Mouse (Mus musculus): ENCODE data around the gene Slc6a19. TPM values are rescaled to one million over a fixed set of nuclear protein-coding genes. Genes with fewer than 3 reads are reported as not detected.
A peak's percentile ranks its signal among the peaks of the same experiment; 100 is the strongest.

Slc6a19 gene
- polyA plus RNA-seq, 1 experiment from 2014 or later = 0.08 TPM

DNA sequence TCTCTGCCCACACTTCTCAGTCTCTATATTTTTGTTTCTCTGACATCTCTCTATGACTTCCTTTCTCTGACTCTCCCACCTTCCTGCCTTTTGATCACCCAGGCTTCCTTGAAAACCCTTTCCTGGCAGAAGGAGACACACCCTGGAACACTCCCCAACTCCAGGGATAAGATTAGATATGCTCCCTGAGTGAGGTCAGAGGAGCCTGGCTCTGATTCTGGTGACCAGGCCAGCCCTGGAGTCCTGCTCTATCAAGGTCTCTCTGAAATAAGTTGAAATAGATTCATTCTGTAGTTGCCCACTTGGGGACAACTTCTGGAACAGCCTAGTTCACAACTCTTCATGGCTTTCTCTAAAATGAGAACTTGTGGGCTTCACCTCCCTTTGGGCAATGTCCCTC is 24.0 kb upstream of the Slc6a19 start:
- no peaks in the 10 kb centered on the region for H3K4me1 ChIP-seq (ENCODE audit: insufficient read depth)
- no peak overlapping the region for H3K9ac ChIP-seq
- no peaks in the 10 kb centered on the region for H3K9me3 ChIP-seq (ENCODE audit: low read depth, low read length)
- no peak overlapping the region for H3K27ac ChIP-seq (ENCODE audit: low read depth)
- peaks cover 6% of the 10 kb centered on the region; the same call in 1 of the 2 replicates for H3K27me3 ChIP-seq (ENCODE audit: insufficient read depth, low read length)
- no peak for TF ChIP-seq CTCF (IDR thresholded peaks at IDR 0.05; ENCODE audit: low read depth)
- no peak overlapping the region for H3K4me2 ChIP-seq
- no peak overlapping the region for H3K4me3 ChIP-seq (ENCODE audit: low read depth, low read length)
- DNase-seq = no peak
- no peaks in the 10 kb centered on the region for H3K36me3 ChIP-seq (ENCODE audit: insufficient read depth)
- ATAC-seq (ENCODE audit: insufficient read depth) = no peak

DNA sequence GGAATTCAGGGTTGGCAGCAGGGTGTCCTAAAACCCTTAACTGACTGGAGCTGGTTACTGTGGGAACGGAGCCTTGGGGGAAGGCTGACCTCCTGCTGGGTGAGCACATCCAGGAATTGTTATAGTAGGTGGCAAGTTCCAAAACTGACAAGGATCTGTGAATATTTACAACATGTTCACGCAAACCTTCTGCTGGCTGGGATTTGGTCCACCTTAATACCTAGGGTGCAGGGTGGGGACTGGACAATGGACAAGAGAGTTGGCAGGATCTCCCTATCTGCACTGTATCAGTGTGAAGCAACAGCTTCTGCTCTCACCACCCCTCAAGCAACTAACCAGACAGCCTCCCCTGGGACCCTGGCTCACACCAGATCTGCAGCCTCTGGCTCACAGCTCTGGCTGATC is 23.0 kb upstream of the Slc6a19 start:
- H3K4me2 ChIP-seq = no peak overlapping the region
- no peak overlapping the region for H3K27ac ChIP-seq (ENCODE audit: low read depth)
- H3K27me3 ChIP-seq (ENCODE audit: insufficient read depth, low read length) = no peaks in the 10 kb centered on the region
- no peak for TF ChIP-seq CTCF (IDR thresholded peaks at IDR 0.05; ENCODE audit: low read depth)
- DNase-seq (no peak), ATAC-seq (ENCODE audit: insufficient read depth) (no peak)
- no peaks in the 10 kb centered on the region for H3K4me1 ChIP-seq (ENCODE audit: insufficient read depth)
- H3K9me3 ChIP-seq (ENCODE audit: low read depth, low read length) = no peaks in the 10 kb centered on the region
- 25% methylated on average over 2 of the region's 2 CpGs for WGBS
- H3K4me3 ChIP-seq (ENCODE audit: low read depth, low read length) = no peak overlapping the region
- H3K36me3 ChIP-seq (ENCODE audit: insufficient read depth) = no peaks in the 10 kb centered on the region
- no peak overlapping the region for H3K9ac ChIP-seq

DNA sequence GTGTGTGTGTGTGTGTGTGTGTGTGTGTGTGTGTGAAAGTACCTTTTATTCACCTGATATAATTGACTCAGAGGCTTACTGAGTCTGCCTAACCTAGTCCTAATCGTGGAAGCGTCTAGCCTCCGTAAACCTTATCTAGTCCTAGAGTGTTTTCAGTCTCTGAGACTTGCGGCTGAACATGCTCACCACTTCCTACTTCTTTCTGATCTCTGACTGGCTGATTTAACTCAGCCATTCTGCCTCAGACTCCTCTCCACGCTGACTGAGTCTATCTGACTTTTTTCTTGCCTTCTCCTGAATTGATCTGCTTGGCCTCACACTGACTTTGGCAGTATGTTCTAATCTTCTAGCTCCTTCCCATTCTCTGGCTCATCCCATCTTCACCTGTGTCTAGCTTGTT is 20.6 kb upstream of the Slc6a19 start:
- H3K4me2 ChIP-seq = no peak overlapping the region
- WGBS = 64% methylated on average over 5 of the region's 5 CpGs

DNA sequence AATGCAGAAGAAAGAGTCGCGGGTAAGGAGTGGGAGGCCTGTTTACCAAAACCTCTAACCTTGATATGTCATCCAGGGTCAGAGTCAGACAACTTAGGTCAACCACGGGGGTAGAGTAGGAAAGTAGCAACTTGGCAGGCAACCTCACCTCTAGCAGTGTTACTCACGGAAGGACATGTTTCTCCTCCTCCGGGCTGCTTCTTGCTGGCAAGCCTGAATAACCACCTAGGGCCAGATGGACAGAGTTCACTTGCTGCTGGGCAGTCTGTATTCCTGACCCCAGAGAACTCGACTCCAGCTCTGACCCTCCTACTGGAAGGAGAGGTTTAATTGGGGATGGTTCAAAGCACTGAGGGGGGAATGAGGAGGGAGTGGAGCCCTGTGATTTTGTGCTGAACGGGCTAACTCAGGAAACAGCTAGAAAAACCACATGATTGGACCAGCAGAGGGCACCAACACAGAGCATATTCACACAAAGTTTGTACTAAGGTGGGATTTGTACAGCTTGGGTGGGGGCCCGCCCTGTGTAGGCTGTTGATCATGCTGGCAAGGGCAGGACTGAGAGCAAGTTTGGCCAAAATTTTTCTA is 18.5 kb upstream of the Slc6a19 start:
- H3K9me3 ChIP-seq (ENCODE audit: low read depth, low read length) = no peaks in the 10 kb centered on the region
- H3K4me3 ChIP-seq (ENCODE audit: low read depth, low read length) = no peak overlapping the region
- H3K9ac ChIP-seq = no peak overlapping the region
- peak; percentile 69 for TF ChIP-seq CTCF (IDR thresholded peaks at IDR 0.05; ENCODE audit: low read depth)
- no peaks in the 10 kb centered on the region for H3K4me1 ChIP-seq (ENCODE audit: insufficient read depth)
- no peak overlapping the region for H3K27ac ChIP-seq (ENCODE audit: low read depth)
- DNase-seq (peak; percentile 64), ATAC-seq (ENCODE audit: insufficient read depth) (peak; percentile 52; the same call in 1 of the 2 replicates)
- WGBS = 27% methylated on average over 8 of the region's 8 CpGs
- H3K4me2 ChIP-seq = no peak overlapping the region
- no peaks in the 10 kb centered on the region for H3K27me3 ChIP-seq (ENCODE audit: insufficient read depth, low read length)
- H3K36me3 ChIP-seq (ENCODE audit: insufficient read depth) = no peaks in the 10 kb centered on the region

More for the DNA sequence above, 20.6 kb upstream of the Slc6a19 start:
- Histone ChIP-seq H3K4me3 (ENCODE audit: low read depth, low read length) (no peak overlapping the region), H3K9me3 (ENCODE audit: low read depth, low read length) (no peaks in the 10 kb centered on the region), H3K4me1 (ENCODE audit: insufficient read depth) (no peaks in the 10 kb centered on the region), H3K36me3 (ENCODE audit: insufficient read depth) (no peaks in the 10 kb centered on the region), H3K27me3 (ENCODE audit: insufficient read depth, low read length) (no peaks in the 10 kb centered on the region), H3K27ac (ENCODE audit: low read depth) (no peak overlapping the region), H3K9ac (no peak overlapping the region)
- DNase-seq = no peak
- ATAC-seq (ENCODE audit: insufficient read depth) = no peak
- no peak for TF ChIP-seq CTCF (IDR thresholded peaks at IDR 0.05; ENCODE audit: low read depth)

DNA sequence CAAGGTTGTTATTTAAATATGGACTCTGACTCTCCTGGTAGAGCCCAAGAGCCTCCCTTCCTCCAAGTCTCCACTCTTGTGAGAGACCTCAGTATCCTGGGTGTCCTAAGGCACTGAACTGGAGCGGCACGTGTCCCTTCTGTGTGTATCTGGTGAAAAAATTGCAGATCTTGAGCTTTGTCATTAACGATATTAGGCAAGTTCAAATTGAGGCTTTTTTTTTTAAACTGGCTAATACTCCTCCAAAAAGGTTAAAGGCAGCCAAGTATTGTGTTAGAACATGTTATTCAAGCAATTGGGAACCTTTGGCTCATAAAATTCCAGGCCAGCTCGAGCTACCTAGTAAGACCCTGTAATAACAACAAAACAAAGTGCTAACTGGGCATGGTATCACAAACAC is 15.6 kb upstream of the Slc6a19 start:
- Histone ChIP-seq H3K9ac (no peak overlapping the region), H3K36me3 (ENCODE audit: insufficient read depth) (no peaks in the 10 kb centered on the region), H3K27me3 (ENCODE audit: insufficient read depth, low read length) (no peaks in the 10 kb centered on the region), H3K4me1 (ENCODE audit: insufficient read depth) (no peaks in the 10 kb centered on the region), H3K4me3 (ENCODE audit: low read depth, low read length) (no peak overlapping the region), H3K4me2 (no peak overlapping the region), H3K27ac (ENCODE audit: low read depth) (no peak overlapping the region), H3K9me3 (ENCODE audit: low read depth, low read length) (no peaks in the 10 kb centered on the region)
- no peak for TF ChIP-seq CTCF (IDR thresholded peaks at IDR 0.05; ENCODE audit: low read depth)
- 84% methylated on average over 4 of the region's 4 CpGs for WGBS
- ATAC-seq (ENCODE audit: insufficient read depth) (no peak), DNase-seq (no peak)

DNA sequence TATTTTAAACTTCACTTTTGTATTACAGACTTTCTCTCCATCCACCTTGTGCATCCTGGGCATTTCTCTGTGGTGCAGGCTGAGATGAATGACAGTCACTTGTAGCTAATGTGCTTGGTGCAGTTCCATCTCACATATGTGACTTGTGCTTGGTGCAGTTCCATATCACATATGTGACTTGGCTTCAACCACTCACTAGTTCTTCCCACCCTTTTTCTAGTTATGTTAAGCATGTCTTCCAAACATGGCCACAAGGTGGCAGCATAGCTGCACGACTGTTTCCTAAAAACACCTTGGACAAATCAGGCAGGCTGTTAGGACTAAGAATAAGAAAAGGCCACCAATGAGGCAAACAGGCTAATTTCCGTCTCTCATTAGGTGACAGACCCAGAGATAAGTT is 13.6 kb upstream of the Slc6a19 start:
- DNase-seq (peak; percentile 97), ATAC-seq (ENCODE audit: insufficient read depth) (peak; percentile 56; the same call in 1 of the 2 replicates)
- 1% methylated on average over 2 of the region's 2 CpGs for WGBS
- no peaks in the 10 kb centered on the region for H3K9me3 ChIP-seq (ENCODE audit: low read depth, low read length)
- no peaks in the 10 kb centered on the region for H3K4me1 ChIP-seq (ENCODE audit: insufficient read depth)
- H3K4me3 ChIP-seq (ENCODE audit: low read depth, low read length) = no peak overlapping the region
- no peak overlapping the region for H3K4me2 ChIP-seq
- no peaks in the 10 kb centered on the region for H3K36me3 ChIP-seq (ENCODE audit: insufficient read depth)
- TF ChIP-seq CTCF (IDR thresholded peaks at IDR 0.05; ENCODE audit: low read depth) = peak; percentile 94
- no peaks in the 10 kb centered on the region for H3K27me3 ChIP-seq (ENCODE audit: insufficient read depth, low read length)
- H3K9ac ChIP-seq = no peak overlapping the region
- no peak overlapping the region for H3K27ac ChIP-seq (ENCODE audit: low read depth)

DNA sequence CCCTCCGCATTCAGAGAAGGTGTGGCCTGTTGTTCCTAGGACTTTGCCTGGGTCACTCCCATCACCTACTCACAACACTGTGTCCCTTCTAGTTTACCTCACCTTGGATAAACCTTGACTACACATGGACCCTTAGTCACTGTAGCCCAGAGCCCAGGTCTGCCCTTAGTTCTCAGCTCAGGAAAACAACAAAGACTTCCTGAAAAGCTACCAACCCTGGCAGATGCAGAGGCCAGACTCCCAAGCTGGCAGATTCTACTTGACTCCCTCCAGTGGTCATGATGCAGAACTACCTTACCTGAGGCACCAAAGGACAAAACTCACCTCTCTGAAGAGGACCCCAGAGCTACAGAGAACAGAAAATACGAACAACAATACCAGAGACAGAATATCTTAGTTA is 9.4 kb upstream of the Slc6a19 start:
- peak; percentile 60 for TF ChIP-seq CTCF (IDR thresholded peaks at IDR 0.05; ENCODE audit: low read depth)
- H3K27me3 ChIP-seq (ENCODE audit: insufficient read depth, low read length) = no peaks in the 10 kb centered on the region
- ATAC-seq (ENCODE audit: insufficient read depth) (no peak), DNase-seq (peak; percentile 46)
- WGBS = 57% methylated on average over 2 of the region's 2 CpGs
- no peak overlapping the region for H3K9ac ChIP-seq
- H3K4me2 ChIP-seq = no peak overlapping the region
- no peaks in the 10 kb centered on the region for H3K9me3 ChIP-seq (ENCODE audit: low read depth, low read length)
- H3K36me3 ChIP-seq (ENCODE audit: insufficient read depth) = no peaks in the 10 kb centered on the region
- no peak overlapping the region for H3K27ac ChIP-seq (ENCODE audit: low read depth)
- no peak overlapping the region for H3K4me3 ChIP-seq (ENCODE audit: low read depth, low read length)
- no peaks in the 10 kb centered on the region for H3K4me1 ChIP-seq (ENCODE audit: insufficient read depth)

DNA sequence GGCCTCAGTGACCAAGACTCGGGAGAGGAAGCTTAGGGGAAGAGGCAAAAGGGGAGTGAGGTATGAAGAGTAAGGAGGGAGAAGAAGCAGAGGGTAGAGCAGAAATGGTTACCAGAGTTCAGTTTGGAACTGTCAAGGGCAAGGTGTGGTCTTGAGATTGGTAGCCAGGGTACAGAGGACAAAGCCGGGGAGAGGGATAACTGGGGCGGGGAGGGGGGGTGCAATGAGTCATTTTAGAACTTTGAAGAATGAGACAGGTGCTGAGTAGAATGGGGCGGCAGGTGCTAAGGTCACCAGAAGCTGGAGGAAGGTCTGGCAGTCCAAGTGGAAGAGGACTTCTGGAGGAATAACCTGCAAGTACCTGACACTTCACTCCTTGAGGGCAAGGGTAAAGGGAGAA is 8.5 kb upstream of the Slc6a19 start:
- Histone ChIP-seq H3K27ac (ENCODE audit: low read depth) (no peak overlapping the region), H3K4me3 (ENCODE audit: low read depth, low read length) (no peak overlapping the region), H3K36me3 (ENCODE audit: insufficient read depth) (no peaks in the 10 kb centered on the region), H3K27me3 (ENCODE audit: insufficient read depth, low read length) (no peaks in the 10 kb centered on the region), H3K9ac (no peak overlapping the region), H3K9me3 (ENCODE audit: low read depth, low read length) (no peaks in the 10 kb centered on the region), H3K4me2 (no peak overlapping the region), H3K4me1 (ENCODE audit: insufficient read depth) (no peaks in the 10 kb centered on the region)
- TF ChIP-seq CTCF (IDR thresholded peaks at IDR 0.05; ENCODE audit: low read depth) = no peak
- no peak for DNase-seq
- ATAC-seq (ENCODE audit: insufficient read depth) = no peak
- 72% methylated on average over 4 of the region's 4 CpGs for WGBS

Measured in lung, embryonic 14.5 days (tissue).